In the genomic region with DNA sequence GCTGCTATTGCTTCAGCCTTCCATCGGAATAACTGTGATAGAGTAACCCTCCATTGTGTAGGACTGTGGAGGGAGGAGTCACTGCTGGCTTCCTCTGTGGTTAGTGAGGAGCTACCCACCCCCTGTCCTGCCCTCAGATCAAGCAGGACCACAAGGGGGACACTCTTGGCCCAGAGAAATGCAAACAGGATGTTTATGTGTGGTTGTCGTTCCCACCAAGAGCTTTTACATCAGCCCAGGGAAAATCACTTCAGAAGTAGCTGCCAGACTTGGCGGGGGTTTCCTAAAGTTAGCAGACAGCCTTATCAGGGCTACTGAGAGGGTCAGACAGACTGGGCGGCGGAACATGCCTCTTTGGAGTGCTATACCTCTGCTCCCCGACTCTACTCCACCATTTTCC, we compare ENCODE assay signal across 8 mouse cellular contexts. TPM values are rescaled to one million over a fixed set of nuclear protein-coding genes. Genes with fewer than 3 reads are reported as not detected.
DNase-seq lines count a peak whose midpoint lies in the region; ATAC-seq lines count a peak whose summit lies in the region.
"Had no signal": no experiment of that assay in that cellular context is flagged by ENCODE, and none has a peak within 500 bp of the region (broad histone marks: within the 10 kb centered on the region; RNA-seq: fewer than 3 reads in every experiment).

No protein-coding gene starts in this region.

- H3K27me3 ChIP-seq in midbrain, embryonic 15.5 days (replicated peaks): no peaks in the 10 kb centered on the region
- no peaks in the 10 kb centered on the region for H3K27me3 ChIP-seq in midbrain, embryonic 16.5 days (ENCODE audit: control insufficient read depth, insufficient read depth, low read depth, low read length)
- no peaks in the 10 kb centered on the region for H3K27me3 ChIP-seq in heart, embryonic 11.5 days (ENCODE audit: control insufficient read depth, insufficient read depth, low read length)
- peaks cover 41% of the 10 kb centered on the region for H3K27me3 ChIP-seq in limb, embryonic 10.5 days (ENCODE audit: low read depth, poor library complexity, severe bottlenecking)
- no peaks in the 10 kb centered on the region for H3K27me3 ChIP-seq in stomach, embryonic 16.5 days (ENCODE audit: control insufficient read depth, insufficient read depth, low read length)

- DNase-seq in limb, embryonic 10.5 days (ENCODE audit: low spot score): no peak
- no peak for DNase-seq in cerebellum, postnatal 14 days
- DNase-seq in left cerebral cortex, postnatal 25 days (ENCODE audit: low spot score in 2 of 2): no peak

- H3K9ac ChIP-seq in midbrain, embryonic 15.5 days: no peak overlapping the region
- no peak overlapping the region for H3K9ac ChIP-seq in midbrain, embryonic 16.5 days (ENCODE audit: low read depth, low read length)
- H3K9ac ChIP-seq in heart, embryonic 11.5 days (ENCODE audit: low read depth, low read length): no peak overlapping the region
- no peak overlapping the region for H3K9ac ChIP-seq in stomach, embryonic 16.5 days (ENCODE audit: low read length)
- H3K9ac ChIP-seq: limb, embryonic 12.5 days had no signal

- intact Hi-C loops in left cerebral cortex, postnatal 25 days (cut with DNase I): no loop called here

- H3K4me2 ChIP-seq in midbrain, embryonic 15.5 days: no peak overlapping the region
- H3K4me2 ChIP-seq in midbrain, embryonic 16.5 days (ENCODE audit: low read length): no peak overlapping the region
- H3K4me2 ChIP-seq in heart, embryonic 11.5 days: peak overlapping the region; percentile 46
- no peak overlapping the region for H3K4me2 ChIP-seq in stomach, embryonic 16.5 days (ENCODE audit: low read depth, low read length)
- H3K4me2 ChIP-seq: limb, embryonic 12.5 days had no signal

- no peaks in the 10 kb centered on the region for H3K36me3 ChIP-seq in midbrain, embryonic 15.5 days (replicated peaks)
- H3K36me3 ChIP-seq in midbrain, embryonic 16.5 days (ENCODE audit: control insufficient read depth, insufficient read depth, low read length): no peaks in the 10 kb centered on the region
- no peaks in the 10 kb centered on the region for H3K36me3 ChIP-seq in heart, embryonic 11.5 days (ENCODE audit: control insufficient read depth, insufficient read depth, low read length)
- H3K36me3 ChIP-seq in limb, embryonic 10.5 days: no peaks in the 10 kb centered on the region
- H3K36me3 ChIP-seq in stomach, embryonic 16.5 days (ENCODE audit: control insufficient read depth, insufficient read depth, low read length): no peaks in the 10 kb centered on the region
- H3K36me3 ChIP-seq: limb, embryonic 12.5 days had no signal

- H3K4me1 ChIP-seq in midbrain, embryonic 15.5 days: peaks cover 20% of the 10 kb centered on the region
- peaks cover 11% of the 10 kb centered on the region for H3K4me1 ChIP-seq in midbrain, embryonic 16.5 days (ENCODE audit: control insufficient read depth, insufficient read depth, low read length)
- peaks cover 70% of the 10 kb centered on the region for H3K4me1 ChIP-seq in heart, embryonic 11.5 days (ENCODE audit: control insufficient read depth, insufficient read depth, low read length)
- H3K4me1 ChIP-seq in limb, embryonic 10.5 days: peaks cover 76% of the 10 kb centered on the region
- H3K4me1 ChIP-seq in stomach, embryonic 16.5 days (ENCODE audit: control insufficient read depth, insufficient read depth, low read length): peaks cover 44% of the 10 kb centered on the region

- no peak for ATAC-seq in midbrain, embryonic 15.5 days (replicated peaks)
- ATAC-seq in midbrain, embryonic 16.5 days: no peak
- ATAC-seq in heart, embryonic 11.5 days (replicated peaks; ENCODE audit: insufficient number of reproducible peaks, low FRiP score, low TSS enrichment): no peak; the same call in 1 of the 2 replicates
- 0 out of 2 replicates have a peak, but pooled peaks have one; percentile 23 for ATAC-seq in stomach, embryonic 16.5 days (ENCODE audit: insufficient read depth, low FRiP score)

- H3K4me3 ChIP-seq in midbrain, embryonic 15.5 days: no peak overlapping the region
- H3K4me3 ChIP-seq in midbrain, embryonic 16.5 days (ENCODE audit: low read depth, low read length): no peak overlapping the region
- no peak overlapping the region for H3K4me3 ChIP-seq in heart, embryonic 11.5 days (ENCODE audit: low read depth, low read length)
- H3K4me3 ChIP-seq in limb, embryonic 10.5 days: no peak overlapping the region
- no peak overlapping the region for H3K4me3 ChIP-seq in stomach, embryonic 16.5 days (replicated peaks; ENCODE audit: low read length)
- H3K4me3 ChIP-seq: limb, embryonic 12.5 days had no signal

- 63% methylated on average over 6 of the region's 6 CpGs for WGBS in midbrain, embryonic 15.5 days
- WGBS in midbrain, embryonic 16.5 days: 67% methylated on average over 6 of the region's 6 CpGs
- WGBS in heart, embryonic 11.5 days (ENCODE audit: insufficient replicate concordance): 10% methylated on average over 6 of the region's 6 CpGs
- 47% methylated on average over 6 of the region's 6 CpGs for WGBS in limb, embryonic 10.5 days
- 20% methylated on average over 6 of the region's 6 CpGs for WGBS in stomach, embryonic 16.5 days

- H3K9me3 ChIP-seq in midbrain, embryonic 15.5 days: no peaks in the 10 kb centered on the region
- no peaks in the 10 kb centered on the region for H3K9me3 ChIP-seq in midbrain, embryonic 16.5 days (replicated peaks; ENCODE audit: control insufficient read depth, low read length, poor library complexity, severe bottlenecking)
- no peaks in the 10 kb centered on the region for H3K9me3 ChIP-seq in heart, embryonic 11.5 days (replicated peaks; ENCODE audit: control insufficient read depth, low read length)
- H3K9me3 ChIP-seq in limb, embryonic 10.5 days (replicated peaks): no peaks in the 10 kb centered on the region
- H3K9me3 ChIP-seq in stomach, embryonic 16.5 days (replicated peaks; ENCODE audit: control insufficient read depth, low read length): no peaks in the 10 kb centered on the region
- H3K9me3 ChIP-seq: limb, embryonic 12.5 days had no signal

- H3K27ac ChIP-seq in midbrain, embryonic 15.5 days: 0 out of 2 replicates have a peak overlapping the region, but pooled peaks have one; percentile 10
- no peak overlapping the region for H3K27ac ChIP-seq in midbrain, embryonic 16.5 days (ENCODE audit: low read length)
- H3K27ac ChIP-seq in heart, embryonic 11.5 days (ENCODE audit: low read depth, low read length): peak overlapping the region; percentile 77
- 0 out of 2 replicates have a peak overlapping the region, but pooled peaks have one; percentile 14 for H3K27ac ChIP-seq in limb, embryonic 10.5 days
- peak overlapping the region; percentile 65 for H3K27ac ChIP-seq in stomach, embryonic 16.5 days (ENCODE audit: low read length)
- H3K27ac ChIP-seq: limb, embryonic 12.5 days had no signal

RNA-seq across cellular contexts. Expression of a gene that starts 8.9 kb away (rescaled TPM):
- polyA plus RNA-seq in midbrain, embryonic 15.5 days (2015; fragmentation: Nextera tagmentation; extraction: Ambion mirVana): 0.57 and 0.75 TPM in 2 replicates
- polyA plus RNA-seq in midbrain, embryonic 16.5 days (2015; fragmentation: Nextera tagmentation; extraction: Ambion mirVana): 0.80 and 0.89 TPM in 2 replicates
- 13.2 and 14.5 TPM in 2 replicates for polyA plus RNA-seq in heart, embryonic 11.5 days (2014; fragmentation: Nextera tagmentation; extraction: Ambion mirVana)
- 11.2 and 12.1 TPM in 2 replicates for polyA plus RNA-seq in limb, embryonic 10.5 days (2016; fragmentation: Nextera tagmentation; extraction: Ambion mirVana)
- polyA plus RNA-seq in stomach, embryonic 16.5 days (2015; fragmentation: Nextera tagmentation; extraction: Ambion mirVana): 5.2 and 6.0 TPM in 2 replicates
- total RNA-seq in left cerebral cortex, postnatal 25 days (2021): under 1 TPM; 0.53 to 0.78 TPM
